Mouse (Mus musculus) embryonic facial prominence, embryonic 13.5 days (tissue): ENCODE data around the gene Slc12a9. TPM values are rescaled to one million over a fixed set of nuclear protein-coding genes. Genes with fewer than 3 reads are reported as not detected.

ENCODE experiments used
- ATAC-seq: fragments of 200-750 bp; cut with Nextera tagmentation; 2 replicates; pipeline ENCODE4 v1.8.0; 2017; ENCODE audit warnings: low read depth; ENCODE audit not compliant: insufficient number of reproducible peaks, insufficient read depth, low FRiP score, low TSS enrichment
- H3K27ac ChIP-seq: fragments of 300-500 bp; sonication (generic); 2 replicates; pipeline ENCODE4 v1.5.1; 2015; ENCODE audit warnings: moderate library complexity, mild to moderate bottlenecking, inconsistent platforms
- H3K27me3 ChIP-seq: fragments of 300-500 bp; sonication (generic); 2 replicates; pipeline ENCODE4 v1.6.1; 2015; ENCODE audit warnings: mild to moderate bottlenecking, inconsistent platforms
- H3K36me3 ChIP-seq: fragments of 300-500 bp; sonication (generic); 2 replicates; pipeline ENCODE4 v1.6.1; 2015; ENCODE audit warnings: mild to moderate bottlenecking, inconsistent platforms
- H3K4me1 ChIP-seq: fragments of 300-500 bp; sonication (generic); 2 replicates; pipeline ENCODE4 v1.6.1; 2015; ENCODE audit warnings: inconsistent platforms
- H3K4me2 ChIP-seq: fragments of 300-500 bp; sonication (generic); 2 replicates; pipeline ENCODE4 v1.6.1; 2015; ENCODE audit warnings: moderate library complexity, mild to moderate bottlenecking, inconsistent platforms
- H3K4me3 ChIP-seq: fragments of 300-500 bp; sonication (generic); 2 replicates; pipeline ENCODE4 v1.5.1; 2015; ENCODE audit warnings: mild to moderate bottlenecking, inconsistent platforms
- H3K9ac ChIP-seq: fragments of 300-500 bp; sonication (generic); 2 replicates; pipeline ENCODE4 v1.6.1; 2015; ENCODE audit warnings: mild to moderate bottlenecking, inconsistent platforms
- H3K9me3 ChIP-seq: fragments of 300-500 bp; sonication (generic); 2 replicates; pipeline ENCODE4 v1.6.1; 2016; ENCODE audit warnings: inconsistent platforms
- WGBS: fragments of 180-500 bp; shearing (Covaris S2); methylation state at CpG from one replicate; pipeline ENCODE4 v1.1.7; 2015; ENCODE audit warnings: mixed read lengths; 5-methylcytosine and 5-hydroxymethylcytosine counted together
- polyA plus RNA-seq: library from polyadenylated mRNA; unstranded; fragments of >200 nt; fragmentation: Nextera tagmentation; extraction: Ambion mirVana; gene quantifications from 2 replicates; pipeline ENCODE4 v1.2.1, GENCODE M21; 2015

Gene Slc12a9
- polyA plus RNA-seq, 1 experiment from 2014 or later = 16.0 TPM

DNA sequence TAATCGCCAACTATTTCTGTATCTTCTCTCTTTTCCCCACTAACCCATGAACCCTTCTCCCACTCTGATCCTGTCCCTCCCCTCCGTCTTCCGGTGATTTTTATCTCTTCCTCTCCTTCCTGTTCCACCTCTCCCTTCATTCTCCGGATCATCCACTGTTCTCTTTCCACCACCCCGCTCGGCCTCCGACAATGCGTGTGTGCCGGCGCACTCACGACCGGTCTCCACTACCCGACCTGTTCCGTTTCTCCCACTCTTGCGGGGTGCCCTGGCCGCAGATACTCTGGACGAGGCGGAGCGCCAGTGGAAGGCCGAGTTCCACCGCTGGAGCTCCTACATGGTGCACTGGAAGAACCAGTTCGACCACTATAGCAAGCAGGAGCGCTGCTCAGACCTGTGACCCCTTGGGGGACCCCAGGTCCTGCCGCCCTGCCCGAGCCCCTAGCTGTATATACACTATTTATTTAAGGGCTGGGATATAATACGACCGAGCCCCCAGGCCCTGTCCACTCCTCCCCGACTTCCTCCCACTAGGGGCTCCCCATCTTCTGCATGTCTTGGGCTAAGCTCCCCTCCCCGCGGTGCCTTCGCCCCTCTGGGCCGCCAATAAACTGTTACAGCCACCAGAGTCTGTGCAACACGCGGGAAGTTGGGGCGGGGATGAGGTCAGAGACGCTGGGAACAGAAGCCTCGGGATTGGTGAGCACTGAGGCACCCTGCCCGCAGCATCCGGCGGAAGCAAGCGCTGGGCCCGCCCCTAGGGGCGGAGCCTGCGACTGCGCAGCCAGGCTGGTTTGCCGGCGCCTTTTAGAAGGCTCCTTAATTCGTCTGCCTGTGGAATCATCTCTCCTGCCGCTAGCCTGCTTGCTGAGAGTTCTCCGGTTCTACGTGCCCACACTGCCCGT, 39.3 kb downstream of the Slc12a9 start, which contains the start of gene Ufsp1:
Ufsp1 (plus strand) TSS at position 791 of the 905 bp plus-strand sequence.
- peak; percentile 91 for ATAC-seq
- Histone ChIP-seq H3K27ac (peak within 1 kb of the TSS; percentile 88), H3K4me1 (peaks cover 32% of the 10 kb centered on the region), H3K4me2 (peak within 1 kb of the TSS; percentile 98), H3K4me3 (peak within 1 kb of the TSS; percentile 61), H3K36me3 (peaks cover 44% of the 10 kb centered on the region), H3K27me3 (peaks cover 42% of the 10 kb centered on the region), H3K9ac (peak within 1 kb of the TSS; percentile 84), H3K9me3 (no peaks in the 10 kb centered on the region)
- under 1% methylated on average over 52 of the region's 52 CpGs for WGBS

DNA sequence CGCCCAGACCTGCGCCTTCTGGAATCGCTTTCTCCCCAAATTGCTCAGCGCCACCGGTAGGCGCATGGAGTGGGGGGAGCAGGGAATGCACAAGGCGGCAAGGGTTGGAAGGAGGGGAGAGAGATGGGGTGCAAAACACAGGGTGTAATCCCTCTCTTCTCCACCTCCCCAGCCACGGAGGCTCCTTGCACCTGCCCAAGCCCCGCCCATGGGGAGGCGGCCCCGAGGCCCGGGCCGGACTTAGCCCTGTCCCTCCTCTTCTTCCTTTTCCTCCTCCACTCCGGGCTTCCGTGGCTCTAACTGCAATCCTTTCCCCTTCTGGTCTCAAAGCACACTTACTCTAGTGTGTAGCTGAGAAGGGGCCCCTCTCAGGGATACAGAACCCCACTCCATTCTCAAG, 40.1 kb downstream of the Slc12a9 start:
- Histone ChIP-seq H3K4me1 (peaks cover 38% of the 10 kb centered on the region), H3K27ac (peak overlapping the region; percentile 88), H3K9ac (peak overlapping the region; percentile 84), H3K4me3 (peak overlapping the region; percentile 61), H3K36me3 (peaks cover 36% of the 10 kb centered on the region), H3K4me2 (peak overlapping the region; percentile 98), H3K27me3 (peaks cover 49% of the 10 kb centered on the region), H3K9me3 (no peaks in the 10 kb centered on the region)
- 2% methylated on average over 15 of the region's 15 CpGs for WGBS
- ATAC-seq = no peak

DNA sequence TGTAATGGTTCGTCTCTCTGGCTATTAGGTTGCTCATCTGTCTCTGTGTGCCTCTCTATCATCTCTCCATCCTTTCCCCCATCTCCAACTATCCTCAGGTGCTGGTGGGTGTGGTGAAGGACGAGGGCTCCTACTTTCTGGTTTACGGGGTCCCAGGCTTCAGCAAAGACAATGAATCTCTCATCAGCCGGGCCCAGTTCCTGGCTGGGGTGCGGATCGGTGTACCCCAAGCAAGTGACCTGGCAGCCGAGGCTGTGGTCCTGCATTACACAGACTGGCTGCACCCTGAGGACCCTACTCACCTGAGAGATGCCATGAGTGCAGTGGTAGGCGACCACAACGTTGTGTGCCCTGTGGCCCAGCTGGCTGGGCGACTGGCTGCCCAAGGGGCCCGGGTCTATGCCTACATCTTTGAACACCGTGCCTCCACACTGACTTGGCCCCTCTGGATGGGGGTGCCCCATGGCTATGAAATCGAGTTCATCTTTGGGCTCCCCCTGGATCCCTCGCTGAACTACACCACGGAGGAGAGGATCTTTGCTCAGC, 41.9 kb downstream of the Slc12a9 start:
- Histone ChIP-seq H3K36me3 (peaks cover 18% of the 10 kb centered on the region), H3K4me3 (no peak overlapping the region), H3K27me3 (peaks cover 65% of the 10 kb centered on the region), H3K4me1 (peaks cover 54% of the 10 kb centered on the region), H3K27ac (no peak overlapping the region), H3K4me2 (no peak overlapping the region), H3K9me3 (no peaks in the 10 kb centered on the region), H3K9ac (no peak overlapping the region)
- WGBS = 69% methylated on average over 15 of the region's 15 CpGs
- ATAC-seq = no peak

DNA sequence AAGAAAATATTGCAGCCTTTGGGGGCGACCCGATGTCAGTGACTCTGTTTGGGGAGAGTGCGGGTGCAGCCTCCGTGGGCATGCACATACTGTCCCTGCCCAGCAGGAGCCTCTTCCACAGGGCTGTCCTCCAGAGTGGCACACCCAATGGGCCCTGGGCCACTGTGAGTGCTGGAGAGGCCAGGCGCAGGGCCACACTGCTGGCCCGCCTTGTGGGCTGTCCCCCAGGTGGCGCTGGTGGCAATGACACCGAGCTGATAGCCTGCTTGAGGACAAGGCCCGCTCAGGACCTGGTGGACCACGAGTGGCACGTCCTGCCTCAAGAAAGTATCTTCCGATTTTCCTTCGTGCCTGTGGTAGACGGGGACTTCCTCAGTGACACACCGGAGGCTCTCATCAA, 42.7 kb downstream of the Slc12a9 start:
- no peak overlapping the region for H3K4me3 ChIP-seq
- ATAC-seq = no peak
- H3K4me1 ChIP-seq = peaks cover 55% of the 10 kb centered on the region
- no peak overlapping the region for H3K9ac ChIP-seq
- peaks cover 72% of the 10 kb centered on the region for H3K27me3 ChIP-seq
- no peaks in the 10 kb centered on the region for H3K9me3 ChIP-seq
- 19% methylated on average over 15 of the region's 15 CpGs for WGBS
- H3K27ac ChIP-seq = no peak overlapping the region
- no peak overlapping the region for H3K4me2 ChIP-seq
- peaks cover 10% of the 10 kb centered on the region for H3K36me3 ChIP-seq

DNA sequence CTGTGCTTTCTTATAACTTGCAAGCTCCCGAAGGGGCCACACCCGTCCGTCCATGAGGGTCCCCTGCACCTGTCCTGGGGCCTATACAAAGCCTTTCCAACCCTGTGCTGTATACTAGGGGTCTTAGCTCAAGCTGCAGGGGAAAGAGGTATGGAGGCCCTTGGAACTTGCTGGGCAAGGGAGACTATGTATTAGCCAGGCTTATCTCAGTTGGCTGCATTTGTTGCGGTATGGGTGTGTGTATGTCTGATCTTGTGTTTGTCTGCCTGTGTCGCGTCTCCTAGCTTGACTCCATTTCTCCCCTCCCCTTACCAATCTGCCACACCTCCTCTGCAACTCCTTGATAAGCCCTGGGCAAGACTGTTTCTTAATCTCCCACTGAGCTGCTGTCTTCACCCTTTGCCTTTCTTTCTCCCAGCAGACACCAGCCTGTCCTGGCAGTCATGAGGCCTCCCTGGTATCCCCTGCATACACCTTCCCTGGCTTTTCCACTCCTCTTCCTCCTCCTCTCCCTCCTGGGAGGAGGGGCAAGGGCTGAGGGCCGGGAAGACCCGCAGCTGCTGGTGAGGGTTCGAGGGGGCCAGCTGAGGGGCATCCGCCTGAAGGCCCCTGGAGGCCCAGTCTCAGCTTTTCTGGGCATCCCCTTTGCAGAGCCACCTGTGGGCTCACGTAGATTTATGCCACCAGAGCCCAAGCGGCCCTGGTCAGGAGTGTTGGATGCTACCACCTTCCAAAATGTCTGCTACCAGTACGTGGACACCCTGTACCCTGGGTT, 43.6 kb downstream of the Slc12a9 start:
- Histone ChIP-seq H3K9ac (no peak overlapping the region; the same call in 1 of the 2 replicates), H3K4me3 (peak overlapping the region; percentile 46; the same call in 1 of the 2 replicates), H3K27ac (0 out of 2 replicates have a peak overlapping the region, but pooled peaks have one; percentile 29), H3K36me3 (peaks cover under 1% of the 10 kb centered on the region), H3K9me3 (no peaks in the 10 kb centered on the region), H3K4me2 (peak overlapping the region; percentile 87), H3K27me3 (peaks cover 72% of the 10 kb centered on the region), H3K4me1 (peaks cover 47% of the 10 kb centered on the region)
- ATAC-seq = no peak
- 56% methylated on average over 13 of the region's 13 CpGs for WGBS

DNA sequence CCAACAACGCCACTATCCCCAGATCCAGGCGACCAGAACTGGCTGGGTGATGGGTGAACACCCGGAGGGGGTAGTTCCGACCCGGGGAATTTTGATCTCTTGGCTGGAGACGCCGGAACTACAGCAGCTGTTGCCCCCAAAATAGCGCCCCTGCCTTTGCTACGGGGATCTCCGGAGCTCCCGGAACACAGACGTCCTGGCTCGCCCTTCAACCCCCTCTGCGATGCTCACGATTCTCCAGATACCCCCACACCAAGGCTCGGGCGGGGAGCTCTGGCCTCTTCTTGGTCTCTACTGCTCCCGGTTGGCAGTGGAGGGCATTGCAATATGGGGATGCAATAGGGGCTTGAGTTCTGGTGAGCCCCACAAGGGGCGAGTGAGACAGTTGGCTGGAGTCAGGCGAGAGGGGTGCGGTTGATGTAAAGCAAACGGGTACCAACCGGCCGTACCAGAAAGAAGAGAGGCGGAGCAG, 44.4 kb downstream of the Slc12a9 start:
- 0 out of 2 replicates have a peak overlapping the region, but pooled peaks have one; percentile 29 for H3K27ac ChIP-seq
- 1% methylated on average over 25 of the region's 25 CpGs for WGBS
- ATAC-seq = peak; percentile 8; the same call in 1 of the 2 replicates

DNA sequence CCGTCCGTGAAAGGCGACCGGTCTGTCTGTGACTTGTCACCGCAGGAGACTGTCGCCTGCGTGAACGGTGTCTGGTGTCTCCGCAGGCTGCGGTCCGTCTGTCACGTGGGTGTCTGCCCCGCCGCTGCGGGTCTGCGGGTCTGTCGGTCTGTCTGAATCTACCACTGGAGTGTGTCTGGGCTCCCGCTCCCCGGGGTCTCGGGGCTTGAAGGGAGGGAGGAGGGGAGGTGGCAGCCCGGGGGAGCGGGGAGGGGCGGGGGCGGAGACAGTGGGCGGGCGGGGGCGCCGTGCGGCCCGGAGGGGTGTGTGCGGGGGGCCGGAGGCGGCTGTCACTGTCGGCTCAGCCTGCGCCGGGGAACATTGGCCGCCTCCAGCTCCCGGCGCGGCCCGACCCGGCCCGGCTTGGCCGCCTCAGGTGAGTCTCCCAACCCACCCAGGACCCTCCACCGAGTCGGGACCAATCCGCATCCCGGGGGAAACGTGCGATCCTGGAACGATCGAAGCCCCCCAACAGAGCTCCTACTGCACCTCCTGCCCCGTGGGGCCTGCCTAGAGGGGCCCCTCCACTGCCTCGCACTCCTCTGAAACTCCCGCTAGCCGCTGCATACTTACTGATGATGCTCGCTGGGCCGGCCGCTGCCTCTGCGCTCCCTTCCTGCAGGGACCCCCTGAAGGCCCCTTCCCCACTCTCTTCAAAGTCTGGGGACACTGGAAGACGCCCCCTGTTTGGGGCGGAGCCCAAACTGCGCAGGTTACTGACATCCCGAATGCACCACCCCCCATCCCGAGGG, 45.2 kb downstream of the Slc12a9 start:
- Histone ChIP-seq H3K27ac (no peak overlapping the region), H3K4me2 (peak overlapping the region; percentile 87), H3K4me3 (peak overlapping the region; percentile 46), H3K27me3 (peaks cover 71% of the 10 kb centered on the region), H3K36me3 (no peaks in the 10 kb centered on the region), H3K4me1 (peaks cover 41% of the 10 kb centered on the region), H3K9me3 (no peaks in the 10 kb centered on the region), H3K9ac (peak overlapping the region; percentile 65)
- under 1% methylated on average over 59 of the region's 65 CpGs for WGBS
- no peak for ATAC-seq

More for the DNA sequence above, 44.4 kb downstream of the Slc12a9 start:
- Histone ChIP-seq H3K9me3 (no peaks in the 10 kb centered on the region), H3K9ac (peak overlapping the region; percentile 61; the same call in 1 of the 2 replicates), H3K4me3 (peak overlapping the region; percentile 46), H3K4me2 (peak overlapping the region; percentile 87), H3K4me1 (peaks cover 45% of the 10 kb centered on the region), H3K36me3 (no peaks in the 10 kb centered on the region), H3K27me3 (peaks cover 72% of the 10 kb centered on the region)

DNA sequence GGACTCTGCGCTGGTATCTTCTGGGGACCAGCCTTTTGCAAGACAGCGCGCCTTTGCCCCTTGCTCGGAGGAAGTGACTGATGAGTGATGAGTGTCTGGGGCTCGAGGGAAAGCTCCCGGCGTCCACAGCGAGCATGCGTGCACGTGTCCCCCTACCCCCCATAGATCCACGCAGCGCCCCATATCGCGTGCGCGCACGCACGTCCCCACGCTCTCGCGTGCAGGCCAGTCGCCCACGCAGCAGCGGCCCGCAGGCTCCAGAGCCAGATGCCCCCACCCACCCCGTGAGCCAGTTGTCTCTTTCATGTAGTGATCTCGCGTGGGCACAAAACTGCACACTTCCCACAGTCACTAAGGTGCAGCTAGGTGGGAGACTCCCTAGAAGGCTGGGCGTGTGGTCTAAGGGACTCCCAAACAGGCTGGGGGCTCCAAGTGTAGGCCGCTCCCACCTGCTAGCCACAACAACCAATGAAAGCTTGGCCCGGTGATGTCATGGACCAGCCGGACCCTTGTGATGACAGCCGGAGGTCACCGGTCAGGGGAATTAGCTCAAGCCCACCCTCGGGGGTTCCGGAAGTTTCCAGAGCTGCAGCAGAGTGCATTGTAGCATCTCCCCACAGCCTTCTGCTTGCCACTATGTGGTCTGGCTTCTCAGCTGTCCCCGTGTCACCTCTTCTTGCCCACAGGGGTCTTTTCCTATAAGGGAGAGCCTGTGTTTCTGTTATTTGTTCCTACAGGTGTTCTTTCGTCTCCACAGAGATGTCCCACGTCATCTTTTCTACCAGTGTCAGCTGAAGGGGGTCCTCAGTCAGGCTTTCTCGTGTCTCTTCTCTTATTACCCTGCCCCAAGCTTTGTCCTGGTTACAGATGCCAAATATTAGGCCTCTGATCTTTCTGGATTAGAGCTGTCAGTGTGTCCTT, 46.1 kb downstream of the Slc12a9 start, which contains the start of gene Ache:
Ache (plus strand) TSS at position 488 of the 921 bp plus-strand sequence.
- Histone ChIP-seq H3K4me2 (peak within 1 kb of the TSS; percentile 87), H3K4me3 (peak within 1 kb of the TSS; percentile 46), H3K9me3 (no peaks in the 10 kb centered on the region), H3K27me3 (peaks cover 62% of the 10 kb centered on the region), H3K4me1 (peaks cover 35% of the 10 kb centered on the region), H3K27ac (no peak within 1 kb of the TSS), H3K9ac (peak within 1 kb of the TSS; percentile 65), H3K36me3 (no peaks in the 10 kb centered on the region)
- 1% methylated on average over 40 of the region's 40 CpGs for WGBS
- ATAC-seq = no peak

DNA sequence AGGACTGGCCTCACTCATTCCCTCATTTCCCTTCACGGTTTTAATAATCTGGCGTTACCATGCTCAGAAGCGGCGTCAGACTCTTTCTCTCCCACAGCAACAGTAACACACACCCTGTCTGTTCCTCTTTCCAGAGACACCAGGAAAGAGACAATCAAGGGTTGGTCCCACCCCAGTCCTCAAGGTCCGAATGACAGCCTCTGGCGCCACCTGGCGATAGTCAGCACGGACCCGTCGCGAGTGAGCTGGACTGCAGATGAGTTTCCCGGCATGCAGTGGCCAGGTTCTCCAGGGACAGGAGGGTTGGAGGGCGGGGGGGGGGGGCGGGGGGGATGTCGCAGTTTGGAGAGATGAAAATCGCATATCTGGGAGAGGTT, 46.8 kb downstream of the Slc12a9 start:
- H3K4me1 ChIP-seq = peaks cover 35% of the 10 kb centered on the region
- peak overlapping the region; percentile 46 for H3K4me3 ChIP-seq
- peaks cover 56% of the 10 kb centered on the region for H3K27me3 ChIP-seq
- WGBS = under 1% methylated on average over 16 of the region's 16 CpGs
- no peaks in the 10 kb centered on the region for H3K9me3 ChIP-seq
- ATAC-seq = no peak; the same call in 1 of the 2 replicates
- peak overlapping the region; percentile 65; the same call in 1 of the 2 replicates for H3K9ac ChIP-seq
- H3K36me3 ChIP-seq = no peaks in the 10 kb centered on the region
- H3K27ac ChIP-seq = no peak overlapping the region
- peak overlapping the region; percentile 87 for H3K4me2 ChIP-seq

DNA sequence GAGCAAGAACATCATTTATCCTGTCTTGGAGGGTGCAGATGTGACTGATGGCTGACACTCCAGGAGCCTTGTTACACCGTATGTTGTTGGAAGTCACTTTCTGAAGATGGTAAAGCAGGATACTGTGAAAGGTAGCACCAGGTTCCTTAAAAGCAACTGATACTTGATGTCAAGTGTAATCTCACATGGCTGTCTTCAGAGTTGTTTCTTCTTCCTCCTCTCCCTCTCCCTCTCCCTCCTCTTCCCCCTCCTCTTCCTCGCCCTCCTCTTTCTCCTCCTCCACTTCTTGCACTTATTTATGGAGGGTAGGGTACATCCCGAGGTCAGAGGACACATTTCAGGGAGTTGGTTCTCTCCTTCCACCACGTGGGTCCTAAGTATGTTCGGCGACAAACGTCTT, 47.4 kb downstream of the Slc12a9 start:
- 0 out of 2 replicates have a peak overlapping the region, but pooled peaks have one; percentile 87 for H3K4me2 ChIP-seq
- H3K9me3 ChIP-seq = no peaks in the 10 kb centered on the region
- no peak overlapping the region for H3K4me3 ChIP-seq
- H3K4me1 ChIP-seq = peaks cover 35% of the 10 kb centered on the region
- H3K9ac ChIP-seq = no peak overlapping the region
- H3K36me3 ChIP-seq = no peaks in the 10 kb centered on the region
- 40% methylated on average over 7 of the region's 7 CpGs for WGBS
- H3K27me3 ChIP-seq = peaks cover 49% of the 10 kb centered on the region
- no peak for ATAC-seq
- no peak overlapping the region for H3K27ac ChIP-seq
